Mouse (Mus musculus): Measurements from ENCODE around the gene Adtrp.

- no peak for TF ChIP-seq CTCF (IDR thresholded peaks at IDR 0.05; ENCODE audit: low read depth)
- TF ChIP-seq EP300 (optimal IDR thresholded peaks at IDR 0.05): no peak
Measured at GRCm38 (mm10) chr13:41890111-41890600, 42.7 kb upstream of the Adtrp start.
